Mouse (Mus musculus) C3H10T1/2 (cell line): ENCODE data around the gene Ankzf1. TPM values are rescaled to one million over a fixed set of nuclear protein-coding genes. Genes with fewer than 3 reads are reported as not detected.

Experiments used
- polyA plus RNA-seq, 2 experiments: library from polyadenylated mRNA; unstranded; fragments of >200 nt; fragmentation: generic; extraction: Trizol; gene quantifications; one replicate each; pipeline ENCODE4 v1.2.1; 2012; ENCODE audit warnings: missing spikeins in 2 of 2

Ankzf1 gene
- 1 to 10 TPM; 3.5 to 6.8 TPM for polyA plus RNA-seq

DNA sequence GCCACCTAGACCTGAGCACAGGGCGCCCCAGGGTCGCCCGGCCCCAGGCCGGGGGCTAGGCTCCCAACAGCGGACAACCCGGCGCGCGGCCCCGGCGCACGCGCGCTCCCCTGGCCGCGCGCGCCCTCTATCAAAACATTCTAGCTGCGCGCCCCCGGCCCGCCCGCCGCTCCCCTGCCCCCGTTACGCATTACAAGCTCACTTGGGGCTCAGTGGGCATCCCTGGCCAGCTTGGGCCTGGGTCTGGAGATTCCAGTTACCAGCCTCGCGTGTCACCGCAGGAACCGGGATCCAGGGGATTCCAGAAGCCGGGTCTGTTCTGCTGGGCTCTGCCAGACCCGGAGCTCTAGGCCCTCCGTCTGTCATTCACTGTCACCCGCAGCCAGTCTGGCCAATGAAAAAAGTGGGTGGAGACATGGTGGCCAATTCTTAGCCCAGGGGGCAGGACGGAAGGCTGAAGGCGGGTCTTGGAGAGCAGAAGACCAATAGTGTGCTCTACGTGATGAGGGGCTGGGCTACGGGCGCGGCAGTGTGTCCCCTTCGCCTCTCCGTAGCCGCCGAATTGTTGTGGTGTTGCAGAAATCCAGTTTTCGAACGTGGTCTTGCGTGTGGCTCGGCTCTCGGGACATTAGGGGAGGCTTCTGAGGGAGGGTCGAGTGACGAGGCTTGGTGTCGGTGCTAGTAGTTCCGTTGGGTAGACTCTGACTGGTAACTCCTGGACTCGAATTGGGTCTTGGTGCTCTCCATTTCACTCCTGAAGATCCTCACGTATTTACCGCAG is at the start of gene Ankzf1, which contains the start of gene Atg9a:
TSS of gene Ankzf1 (plus strand) at position 530 of the 781 bp plus-strand sequence.
TSS of gene Atg9a (minus strand) at position 575 of the 781 bp plus-strand sequence.

DNA sequence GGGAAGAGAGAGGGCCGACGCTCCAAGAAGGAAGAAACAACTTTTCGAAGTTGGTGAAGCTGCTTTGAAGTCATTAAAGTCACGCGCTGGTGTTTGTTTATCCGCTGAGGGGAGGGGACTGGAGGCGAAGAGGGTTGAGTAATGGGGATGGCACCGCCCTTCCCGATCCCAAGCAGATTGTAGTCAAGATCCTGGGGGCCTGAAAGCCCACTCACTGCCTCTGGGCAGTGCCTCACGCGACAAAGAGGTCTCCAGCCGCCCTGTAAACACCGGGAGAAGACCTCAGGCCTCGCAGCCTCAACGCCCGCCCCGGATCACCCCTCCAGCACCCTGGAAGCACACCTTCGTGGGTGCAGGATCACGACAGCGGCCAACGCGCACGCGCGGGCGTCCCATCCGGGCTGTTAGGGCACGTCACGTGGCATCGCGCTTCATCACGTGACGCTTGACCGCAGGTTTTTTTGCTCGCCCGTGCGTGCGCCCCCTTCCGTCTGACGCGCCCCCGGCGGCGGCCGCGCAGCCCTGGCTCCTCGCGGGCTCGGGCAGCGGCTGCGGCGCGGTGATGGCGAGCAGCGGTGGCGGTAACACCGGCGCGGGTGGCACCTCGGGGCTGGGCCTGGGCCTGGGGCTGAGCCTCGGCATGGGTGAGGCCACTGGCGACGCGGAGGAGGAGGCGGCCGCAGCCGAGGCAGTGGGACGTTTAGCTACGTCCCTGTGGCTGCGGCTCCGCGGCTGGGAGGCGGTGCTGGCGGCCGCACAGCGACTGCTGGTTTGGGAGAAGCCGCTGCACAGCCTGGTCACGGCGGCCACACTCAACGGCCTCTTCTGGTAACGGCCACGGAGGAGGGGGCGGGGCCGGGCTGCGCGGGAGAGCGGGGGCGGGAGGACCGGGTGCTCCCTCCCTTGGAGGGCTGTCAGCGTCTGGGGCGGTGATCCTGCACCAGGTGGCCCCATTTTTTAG is 49.4 kb upstream of the Ankzf1 start, which contains the start of the genes Cnppd1 and Retreg2:
TSS of gene Cnppd1 (minus strand) at position 411 of the 961 bp plus-strand sequence.
TSS of gene Retreg2 (plus strand) at position 478 of the 961 bp plus-strand sequence.

DNA sequence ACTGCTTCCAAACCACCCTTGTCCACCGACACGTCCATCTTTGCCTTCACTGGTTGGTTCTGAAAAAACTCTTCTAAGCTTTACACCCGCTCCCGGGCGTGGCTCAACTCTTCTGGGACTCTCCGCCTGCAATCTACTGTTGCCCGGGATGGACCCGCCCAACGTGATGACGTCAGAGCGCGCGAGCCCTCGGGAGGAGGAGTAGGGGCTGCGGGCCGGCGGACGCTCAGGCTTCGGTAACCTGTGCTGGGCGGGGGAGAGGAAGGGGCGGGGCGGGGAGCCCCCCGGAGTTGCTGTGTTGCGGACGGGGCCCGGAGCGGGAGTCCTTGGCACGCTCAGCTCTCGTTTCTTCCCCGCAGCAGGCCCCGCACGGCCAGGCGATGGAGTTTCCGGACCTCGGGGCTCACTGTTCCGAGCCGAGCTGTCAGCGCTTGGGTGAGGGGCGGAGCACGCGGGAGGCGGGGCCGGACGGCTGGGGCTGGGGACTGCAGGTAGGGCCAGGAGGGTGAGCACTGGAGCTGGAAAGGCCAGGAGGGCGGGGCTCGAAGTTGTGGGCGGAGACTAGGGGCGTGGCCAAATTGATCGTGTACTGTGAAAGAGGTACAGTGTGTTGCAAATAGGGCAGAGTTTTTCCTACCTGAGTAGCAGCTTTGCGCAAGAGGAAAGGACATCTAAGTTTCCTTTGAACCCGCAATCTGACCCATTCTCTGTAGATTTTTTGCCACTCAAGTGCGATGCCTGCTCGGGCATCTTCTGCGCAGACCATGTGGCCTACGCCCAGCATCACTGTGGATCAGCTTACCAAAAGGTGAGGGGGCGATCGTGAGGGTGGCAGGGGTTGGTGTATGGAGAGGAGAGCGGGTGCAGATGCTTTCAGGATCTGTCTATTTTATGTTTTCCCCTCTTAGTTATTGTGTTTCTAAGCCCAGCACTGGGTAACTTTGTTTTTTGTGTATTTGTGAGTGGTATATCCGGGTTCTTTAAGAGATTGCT is 23.2 kb upstream of the Ankzf1 start, which contains the start of gene Zfand2b:
TSS of gene Zfand2b (plus strand) at position 175 of the 993 bp plus-strand sequence.

DNA sequence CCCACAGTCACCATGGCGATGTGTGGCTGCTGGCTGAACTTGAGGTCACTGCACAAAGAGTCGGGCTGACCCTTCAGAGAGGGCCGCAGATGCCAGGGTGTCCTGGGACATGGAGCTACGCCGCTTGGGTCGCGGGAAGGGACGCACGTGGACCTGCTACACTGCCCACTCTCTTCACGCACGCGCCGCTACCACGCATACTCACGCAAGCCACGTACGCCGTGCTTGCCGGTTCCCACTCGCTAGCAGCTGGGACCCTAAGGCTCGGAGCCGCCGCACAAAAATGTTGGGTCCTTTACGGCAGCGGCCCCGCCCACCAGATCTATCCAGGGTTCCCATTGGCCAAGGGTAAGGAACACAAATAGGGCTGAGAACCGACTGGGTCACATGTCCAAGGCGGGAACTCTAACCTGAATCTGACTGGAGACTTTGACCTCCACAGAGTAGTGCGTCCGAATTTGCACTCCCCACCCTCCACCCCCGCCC is 11.8 kb upstream of the Ankzf1 start, which contains the start of gene Abcb6:
TSS of gene Abcb6 (minus strand) at position 288 of the 486 bp plus-strand sequence.

DNA sequence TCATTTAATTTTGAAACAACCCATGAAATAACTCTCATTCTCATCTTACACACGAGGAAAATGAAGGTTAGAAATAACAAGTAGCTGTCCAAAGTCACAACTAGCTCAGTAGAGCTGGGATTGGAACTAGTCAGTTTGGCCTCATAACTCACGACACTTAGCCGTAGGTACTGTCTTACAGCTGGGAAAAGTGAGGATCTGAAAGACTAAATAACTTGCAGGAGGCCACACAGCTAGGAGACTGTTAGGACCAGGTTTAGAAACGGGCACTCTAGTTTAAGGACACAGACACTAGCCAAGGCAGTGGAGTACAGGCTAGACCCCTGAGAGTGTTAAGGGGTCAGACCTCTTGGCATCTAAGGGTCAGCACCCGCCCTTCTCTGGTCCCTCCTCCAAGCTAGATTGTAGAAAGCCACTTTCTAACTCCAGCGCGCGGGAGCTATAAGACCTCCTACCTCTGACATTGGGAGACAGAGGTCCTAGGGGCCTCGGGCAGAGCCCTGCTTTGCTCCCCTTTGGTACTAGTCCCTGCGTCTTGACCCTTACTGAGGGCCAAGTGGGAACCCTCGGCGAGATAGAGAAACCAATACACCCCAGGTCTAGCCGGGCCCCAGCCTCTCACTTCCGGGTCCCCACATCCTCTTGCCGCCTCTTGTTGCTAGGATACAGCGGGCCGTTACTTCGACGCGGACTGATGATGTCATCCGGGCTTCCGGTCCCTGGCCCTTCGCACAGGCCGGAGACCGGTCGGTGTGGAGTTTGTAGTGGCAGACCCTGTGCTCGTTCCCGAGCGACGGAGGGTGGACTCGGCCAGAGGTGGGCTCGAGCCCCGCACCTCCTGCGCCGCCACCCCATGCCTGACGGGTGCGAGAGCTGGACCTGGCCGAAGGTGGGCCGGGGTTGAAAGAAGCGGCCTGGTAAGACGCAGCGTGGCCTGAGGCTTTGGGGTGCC is 18.5 kb downstream of the Ankzf1 start, which contains the start of the genes Glb1l and Stk16:
TSS of gene Glb1l (minus strand) at position 678 of the 952 bp plus-strand sequence.
TSS of gene Stk16 (plus strand) at position 703 of the 952 bp plus-strand sequence.

DNA sequence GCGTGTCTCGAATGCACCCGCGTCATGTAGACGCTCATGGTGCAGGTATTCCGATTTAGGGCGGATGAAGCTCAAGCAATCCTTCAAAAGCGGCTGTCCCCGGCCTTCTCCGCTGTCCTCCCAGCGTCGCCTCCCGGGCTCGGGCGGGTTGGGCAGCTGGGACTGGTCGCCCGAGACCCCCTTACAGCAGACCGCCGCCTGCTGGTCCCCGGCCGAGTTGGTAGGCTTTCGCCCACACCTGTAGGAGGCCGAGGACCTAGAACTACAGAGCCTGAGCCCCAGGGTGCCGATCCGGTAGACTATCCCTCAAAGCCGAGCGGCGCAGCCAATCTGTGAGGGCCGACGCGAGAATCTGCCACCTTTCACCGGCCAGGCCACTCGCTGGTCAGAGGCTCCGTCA is 27.6 kb downstream of the Ankzf1 start, which contains the start of gene Tuba4a:
TSS of gene Tuba4a (minus strand) at position 335 of the 400 bp plus-strand sequence.

DNA sequence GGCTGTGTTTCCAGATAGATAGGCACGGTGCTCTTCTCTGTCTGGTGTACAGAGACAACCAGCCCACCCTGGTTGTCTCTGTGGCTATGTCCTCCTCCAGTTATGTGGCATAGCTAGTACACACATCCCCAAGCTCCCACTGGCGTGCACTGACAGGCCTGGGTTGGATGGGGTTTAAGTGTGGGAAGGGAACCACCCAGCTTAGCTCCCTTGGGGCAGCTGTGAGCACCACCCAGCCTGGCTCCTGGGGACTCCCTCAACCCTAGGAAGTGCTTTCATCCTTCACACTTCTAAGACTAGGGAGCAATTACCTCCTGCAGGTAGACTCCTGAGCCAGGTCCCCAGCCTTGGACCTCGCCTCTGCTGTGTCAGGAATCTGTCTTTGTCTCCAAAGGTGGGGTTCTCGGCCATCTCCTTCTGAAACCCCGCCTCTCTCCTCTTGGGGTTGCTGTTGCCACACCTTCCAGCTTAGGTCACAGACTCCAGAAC is 39.8 kb downstream of the Ankzf1 start, which contains the start of gene A630095N17Rik:
TSS of gene A630095N17Rik (minus strand) at position 439 of the 489 bp plus-strand sequence.

DNA sequence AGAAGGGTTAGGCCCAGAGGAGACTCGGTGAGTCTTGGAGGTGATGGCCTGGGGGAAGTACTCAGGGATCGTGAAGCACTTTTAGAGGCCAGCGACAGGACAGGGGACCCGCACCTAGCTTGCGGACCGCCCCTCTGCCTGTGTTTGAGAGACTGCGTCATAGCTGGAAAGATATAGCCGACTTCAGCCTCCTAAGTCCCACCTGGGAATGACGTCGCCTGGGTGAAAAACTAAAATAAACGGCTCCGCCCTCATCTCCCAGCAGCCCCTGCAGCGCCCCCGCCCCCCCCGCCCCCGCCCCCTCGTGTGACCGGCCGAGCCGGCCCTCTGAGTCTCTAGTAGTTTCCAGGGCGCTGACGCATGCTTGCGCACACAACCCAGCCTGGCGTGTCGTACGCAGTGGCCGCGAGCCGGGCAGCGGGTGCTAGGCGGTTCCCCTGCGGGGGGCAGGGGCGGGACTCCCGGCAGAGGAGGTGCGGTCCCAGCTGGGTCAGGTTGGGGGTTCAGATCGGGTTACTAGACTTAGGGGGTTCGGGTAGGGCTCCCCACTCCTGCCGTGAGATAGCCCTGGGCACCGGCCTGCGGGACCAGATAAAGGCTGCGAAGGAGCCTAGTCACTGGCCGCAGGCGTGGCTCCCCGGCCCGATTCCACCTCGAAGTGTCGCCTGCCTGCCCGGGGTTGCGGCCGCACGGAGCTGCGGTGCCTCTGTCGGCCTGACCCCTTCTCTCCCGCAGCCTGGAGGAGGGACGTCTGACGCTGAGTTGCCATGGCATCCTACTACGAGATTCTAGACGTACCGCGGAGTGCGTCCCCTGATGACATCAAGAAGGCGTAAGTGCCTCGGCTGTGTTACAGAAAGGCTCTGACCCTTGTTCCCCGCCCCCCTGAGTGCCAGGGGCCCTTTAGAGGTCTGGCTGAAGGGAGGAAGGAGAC is 44.4 kb downstream of the Ankzf1 start, which contains the start of gene Dnajb2:
TSS of gene Dnajb2 (plus strand) at position 290 of the 934 bp plus-strand sequence.

Other genes with a start within 250 kb of the Ankzf1 start
- gene Ihh, start 240.5 kb upstream of the Ankzf1 start, polyA plus RNA-seq: under 1 TPM; 0.02 to 0.12 TPM
- 1 to 10 TPM; 6.5 to 6.6 TPM for gene Nhej1, start 67.0 kb upstream of the Ankzf1 start, polyA plus RNA-seq
- under 1 TPM; 0.01 to 0.46 TPM for gene Slc23a3, start 58.3 kb upstream of the Ankzf1 start, polyA plus RNA-seq
- gene Cnppd1, start 49.4 kb upstream of the Ankzf1 start, polyA plus RNA-seq: 10 to 100 TPM; 21.7 to 39.3 TPM
- 10 to 100 TPM; 41.2 to 57.7 TPM for gene Retreg2, start 49.4 kb upstream of the Ankzf1 start, polyA plus RNA-seq
- 10 to 100 TPM; 35.1 to 38.6 TPM for gene Zfand2b, start 23.5 kb upstream of the Ankzf1 start, polyA plus RNA-seq
- gene Abcb6, start 11.8 kb upstream of the Ankzf1 start, polyA plus RNA-seq: 10 to 100 TPM in 1 of 2 experiments, 1 to 10 TPM in 1; 8.1 to 19.2 TPM
- gene Atg9a, start within 50 bp of the Ankzf1 start, polyA plus RNA-seq: 10 to 100 TPM; 13.1 to 26.6 TPM
- 1 to 10 TPM in 1 of 2 experiments, under 1 TPM in 1; 0.15 to 7.5 TPM for gene Glb1l, start 18.7 kb downstream of the Ankzf1 start, polyA plus RNA-seq
- 100 to 1,000 TPM in 1 of 2 experiments, 10 to 100 TPM in 1; 77.1 to 116 TPM for gene Stk16, start 18.7 kb downstream of the Ankzf1 start, polyA plus RNA-seq
- gene Tuba4a, start 27.7 kb downstream of the Ankzf1 start, polyA plus RNA-seq: 100 to 1,000 TPM in 1 of 2 experiments, 1 to 10 TPM in 1; 6.5 to 102 TPM
- not detected for gene A630095N17Rik, start 40.0 kb downstream of the Ankzf1 start, polyA plus RNA-seq
- gene Dnajb2, start 44.3 kb downstream of the Ankzf1 start, polyA plus RNA-seq: 10 to 100 TPM; 17.9 to 34.8 TPM
- under 1 TPM; 0.26 to 0.82 TPM for gene Ptprn, start 72.4 kb downstream of the Ankzf1 start, polyA plus RNA-seq
- not detected for gene Resp18, start 86.3 kb downstream of the Ankzf1 start, polyA plus RNA-seq
- gene Dnpep, start 125.8 kb downstream of the Ankzf1 start, polyA plus RNA-seq: 100 to 1,000 TPM in 1 of 2 experiments, 10 to 100 TPM in 1; 81.6 to 131 TPM
- 1 to 10 TPM; 1.0 to 1.3 TPM for gene Des, start 168.2 kb downstream of the Ankzf1 start, polyA plus RNA-seq
- 10 to 100 TPM in 1 of 2 experiments, 1 to 10 TPM in 1; 7.3 to 31.3 TPM for gene Speg, start 183.1 kb downstream of the Ankzf1 start, polyA plus RNA-seq
- 100 to 1,000 TPM in 1 of 2 experiments, 10 to 100 TPM in 1; 59.9 to 119 TPM for gene Gmppa, start 243.8 kb downstream of the Ankzf1 start, polyA plus RNA-seq